ENCODE assay signal across 22 mouse cellular contexts in genomic region chr5:30592279-30592980, GRCm38 (mm10). TPM values are rescaled to one million over a fixed set of nuclear protein-coding genes. Genes with fewer than 3 reads are reported as not detected.
DNase-seq lines count a peak whose midpoint lies in the region; ATAC-seq lines count a peak whose summit lies in the region.
"Had no signal": no experiment of that assay in that cellular context is flagged by ENCODE, and none has a peak within 500 bp of the region (broad histone marks: within the 10 kb centered on the region; RNA-seq: fewer than 3 reads in every experiment).

No protein-coding gene starts in this region.

- no peak overlapping the region for H3K4me2 ChIP-seq in heart, embryonic 15.5 days
- no peak overlapping the region for H3K4me2 ChIP-seq in hindbrain, embryonic 14.5 days (replicated peaks)
- H3K4me2 ChIP-seq: forebrain, embryonic 12.5 days; hindbrain, embryonic 15.5 days; liver, embryonic 15.5 days had no signal

- 70% methylated on average over 11 of the region's 11 CpGs for whole genome bisulfite sequencing in heart, embryonic 15.5 days
- WGBS in hindbrain, embryonic 14.5 days: 82% methylated on average over 11 of the region's 11 CpGs

- no peaks in the 10 kb centered on the region for H3K36me3 ChIP-seq in heart, embryonic 15.5 days
- no peaks in the 10 kb centered on the region for H3K36me3 ChIP-seq in hindbrain, embryonic 14.5 days (replicated peaks; ENCODE audit: control insufficient read depth, insufficient read depth)
- H3K36me3 ChIP-seq: forebrain, embryonic 12.5 days; hindbrain, embryonic 15.5 days; liver, embryonic 15.5 days had no signal

- H3K4me3 ChIP-seq in heart, embryonic 15.5 days: no peak overlapping the region
- no peak overlapping the region for H3K4me3 ChIP-seq in hindbrain, embryonic 14.5 days (replicated peaks; ENCODE audit: low read length)
- H3K4me3 ChIP-seq: forebrain, embryonic 12.5 days; hindbrain, embryonic 15.5 days; liver, embryonic 15.5 days had no signal

- intact Hi-C loops in left cerebral cortex, postnatal 25 days (cut with DNase I): no loop called here

- H3K9ac ChIP-seq in heart, embryonic 15.5 days: no peak overlapping the region
- no peak overlapping the region for H3K9ac ChIP-seq in hindbrain, embryonic 14.5 days
- H3K9ac ChIP-seq: forebrain, embryonic 12.5 days; hindbrain, embryonic 15.5 days; liver, embryonic 15.5 days had no signal

- peaks cover 83% of the 10 kb centered on the region for H3K4me1 ChIP-seq in heart, embryonic 15.5 days (replicated peaks)
- H3K4me1 ChIP-seq in hindbrain, embryonic 14.5 days (replicated peaks; ENCODE audit: control insufficient read depth, insufficient read depth, low read length): peaks cover 41% of the 10 kb centered on the region

- no peak for ATAC-seq in heart, embryonic 15.5 days (replicated peaks; ENCODE audit: insufficient number of reproducible peaks, insufficient read depth, low FRiP score, low read depth)
- ATAC-seq in hindbrain, embryonic 14.5 days (ENCODE audit: low FRiP score): no peak

- peaks cover 30% of the 10 kb centered on the region for H3K27me3 ChIP-seq in heart, embryonic 15.5 days
- H3K27me3 ChIP-seq in hindbrain, embryonic 14.5 days (ENCODE audit: control insufficient read depth, insufficient read depth, low read length): peaks cover 19% of the 10 kb centered on the region

- H3K9me3 ChIP-seq in heart, embryonic 15.5 days (replicated peaks): no peaks in the 10 kb centered on the region
- no peaks in the 10 kb centered on the region for H3K9me3 ChIP-seq in hindbrain, embryonic 14.5 days (ENCODE audit: control insufficient read depth, low read length)
- H3K9me3 ChIP-seq: forebrain, embryonic 12.5 days; hindbrain, embryonic 15.5 days; liver, embryonic 15.5 days had no signal

- peak; percentile 85 for DNase-seq in adrenal gland, adult 2 months
- DNase-seq in adrenal gland, adult 8-10 months: no peak
- no peak for DNase-seq in heart, adult 8-10 months (ENCODE audit: low spot score)
- peak; percentile 83 for DNase-seq in adrenal gland, postnatal 36 days
- peak; percentile 72 to 77 for DNase-seq in cerebellum, postnatal 14 days
- DNase-seq in left cerebral cortex, postnatal 25 days (ENCODE audit: low spot score in 2 of 2): no peak
- DNase-seq in hindbrain, embryonic 14.5 days (ENCODE audit: low spot score): no peak
- DNase-seq: gastrocnemius, postnatal 10 days; kidney, adult 11 months; lung, postnatal 14 days; right cerebral cortex, postnatal 4 days; thymus, postnatal 25 days had no signal

- H3K27ac ChIP-seq in heart, embryonic 15.5 days: peak overlapping the region; percentile 83
- H3K27ac ChIP-seq in hindbrain, embryonic 14.5 days: no peak overlapping the region
- H3K27ac ChIP-seq: forebrain, embryonic 12.5 days; hindbrain, embryonic 15.5 days; kidney, postnatal 0 days; liver, embryonic 15.5 days had no signal

RNA-seq across cellular contexts. Expression of gene Kcnk3, which starts 4.5 kb away (rescaled TPM):
- 1,000 to 10,000 TPM; 1,225 to 1,281 TPM for total RNA-seq in adrenal gland, adult 2 months (2021)
- 6,176 and 11,313 TPM in 2 replicates for polyA plus RNA-seq in adrenal gland, adult 2 months (2012; rRNA removed)
- 1,000 to 10,000 TPM; 1,385 to 1,638 (median 1,575) TPM for total RNA-seq in adrenal gland, adult 8-10 months (2022)
- polyA plus RNA-seq in heart, embryonic 15.5 days (2015; fragmentation: Nextera tagmentation; extraction: Ambion mirVana): 16.5 and 27.5 TPM in 2 replicates
- total RNA-seq in heart, adult 8-10 months (2022): 100 to 1,000 TPM; 268 to 282 (median 276) TPM
- total RNA-seq in adrenal gland, postnatal 36 days (2021): 1,000 to 10,000 TPM; 1,187 to 1,472 TPM
- 10 to 100 TPM; 21.3 to 21.6 TPM for total RNA-seq in left cerebral cortex, postnatal 25 days (2021)
- 11.7 and 13.6 TPM in 2 replicates for polyA plus RNA-seq in hindbrain, embryonic 14.5 days (2014; fragmentation: Nextera tagmentation; extraction: Ambion mirVana)
- total RNA-seq: MEL had no signal

RNA-seq across cellular contexts. Expression of gene Cib4, which starts 46.8 kb away (rescaled TPM):
- total RNA-seq in adrenal gland, adult 2 months (2021): 1 to 10 TPM in 1 of 2 experiments, under 1 TPM in 1; 0.92 to 2.4 TPM
- polyA plus RNA-seq in adrenal gland, adult 2 months (2012; rRNA removed): 1.7 and 3.4 TPM in 2 replicates
- 1 to 10 TPM; 1.9 to 6.7 (median 3.7) TPM for total RNA-seq in adrenal gland, adult 8-10 months (2022)
- polyA plus RNA-seq in heart, embryonic 15.5 days (2015; fragmentation: Nextera tagmentation; extraction: Ambion mirVana): not detected in 2 replicates
- total RNA-seq in heart, adult 8-10 months (2022): not detected
- total RNA-seq in adrenal gland, postnatal 36 days (2021): 1 to 10 TPM; 1.4 to 4.0 TPM
- not detected for total RNA-seq in left cerebral cortex, postnatal 25 days (2021)
- polyA plus RNA-seq in hindbrain, embryonic 14.5 days (2014; fragmentation: Nextera tagmentation; extraction: Ambion mirVana): not detected in 2 replicates
- total RNA-seq: gastrocnemius, postnatal 10 days; left cerebral cortex, postnatal 10 days; MEL had no signal
- polyA plus RNA-seq: forebrain, embryonic 12.5 days; frontal cortex, adult 2 months; heart, postnatal 0 days; hindbrain, embryonic 15.5 days; kidney, postnatal 0 days; liver, embryonic 15.5 days; neural tube, embryonic 14.5 days had no signal

RNA-seq across cellular contexts. Expression of gene Slc35f6, which starts 55.3 kb away (rescaled TPM):
- total RNA-seq in adrenal gland, adult 2 months (2021): 10 to 100 TPM; 49.0 to 50.9 TPM
- polyA plus RNA-seq in adrenal gland, adult 2 months (2012; rRNA removed): 140 and 145 TPM in 2 replicates
- total RNA-seq in adrenal gland, adult 8-10 months (2022): 10 to 100 TPM; 39.8 to 60.3 (median 49.4) TPM
- polyA plus RNA-seq in heart, embryonic 15.5 days (2015; fragmentation: Nextera tagmentation; extraction: Ambion mirVana): 22.2 and 28.2 TPM in 2 replicates
- total RNA-seq in heart, adult 8-10 months (2022): 10 to 100 TPM; 48.3 to 60.9 (median 54.9) TPM
- 10 to 100 TPM; 40.0 to 47.2 TPM for total RNA-seq in adrenal gland, postnatal 36 days (2021)
- 10 to 100 TPM; 40.5 to 40.9 TPM for total RNA-seq in left cerebral cortex, postnatal 25 days (2021)
- polyA plus RNA-seq in hindbrain, embryonic 14.5 days (2014; fragmentation: Nextera tagmentation; extraction: Ambion mirVana): 33.3 and 41.0 TPM in 2 replicates

Comparison
In these comparisons a context has a peak if more than half of its experiments do, and no peak if none do; other contexts are left out.
1. DNase-seq: peak in adrenal gland, adult 2 months (single experiment), adrenal gland, postnatal 36 days (2 of 2) and cerebellum, postnatal 14 days (2 of 2); none in adrenal gland, adult 8-10 months (single experiment), heart, adult 8-10 months (single experiment), left cerebral cortex, postnatal 25 days (0 of 2) and hindbrain, embryonic 14.5 days (single experiment).
2. RNA of gene Kcnk3, which starts 4.5 kb away (total RNA-seq): 1,385 to 1,638 TPM in adrenal gland, adult 8-10 months, 1,187 to 1,472 TPM in adrenal gland, postnatal 36 days, 1,225 to 1,281 TPM in adrenal gland, adult 2 months and 268 to 282 TPM in heart, adult 8-10 months; 21.3 to 21.6 TPM in left cerebral cortex, postnatal 25 days; every median in the first group is over 10 times any median in the second.